Mouse (Mus musculus) ZHBTc4 (cell line): Measurements from ENCODE around the gene Cit.

Source experiments
- DNase-seq: peaks from one replicate; pipeline ENCODE4 v3.0.0-alpha.2; 2011; ENCODE audit warnings: low read depth, low spot score

The Cit gene

GRCm38 (mm10) chr5:116009091-116009851 is 164.2 kb downstream of the Cit start:
- no peak for DNase-seq

- no peak for DNase-seq
Observed at GRCm38 (mm10) chr5:116009884-116010627, 165.0 kb downstream of the Cit start.

- DNase-seq: no peak
Observed at GRCm38 (mm10) chr5:116011700-116012099, 166.6 kb downstream of the Cit start.

GRCm38 (mm10) chr5:116012503-116012902 is 167.4 kb downstream of the Cit start:
- DNase-seq: no peak

- DNase-seq: no peak
Observed at GRCm38 (mm10) chr5:116013821-116014220, 168.7 kb downstream of the Cit start.

GRCm38 (mm10) chr5:116014237-116014636 is 169.2 kb downstream of the Cit start:
- DNase-seq: peak; percentile 67

- no peak for DNase-seq
Observed at GRCm38 (mm10) chr5:116016542-116016941, 171.5 kb downstream of the Cit start.

GRCm38 (mm10) chr5:116017391-116017790 is 172.3 kb downstream of the Cit start:
- DNase-seq: no peak

- DNase-seq: no peak
Observed at GRCm38 (mm10) chr5:116018196-116018595, 173.1 kb downstream of the Cit start.

GRCm38 (mm10) chr5:116018784-116019183 is 173.7 kb downstream of the Cit start:
- DNase-seq: no peak

- DNase-seq: no peak
Observed at GRCm38 (mm10) chr5:116019371-116019770, 174.3 kb downstream of the Cit start.

- no peak for DNase-seq
Observed at GRCm38 (mm10) chr5:116021552-116021951, 176.5 kb downstream of the Cit start.

- DNase-seq: no peak
Observed at GRCm38 (mm10) chr5:116022131-116022530, 177.1 kb downstream of the Cit start.

- no peak for DNase-seq
Observed at GRCm38 (mm10) chr5:116022658-116023200, 177.7 kb downstream of the Cit start.

GRCm38 (mm10) chr5:116023251-116023661 is 178.2 kb downstream of the Cit start:
- DNase-seq: no peak

GRCm38 (mm10) chr5:116023821-116024284 is 178.8 kb downstream of the Cit start:
- DNase-seq: no peak

- peak; percentile 99 for DNase-seq
Observed at GRCm38 (mm10) chr5:116024327-116024739, 179.3 kb downstream of the Cit start, which contains the start of gene Prkab1. Gene Prkab1 (minus strand): TSS chr5:116024508.

GRCm38 (mm10) chr5:116026107-116026506 is 181.0 kb downstream of the Cit start:
- DNase-seq: no peak

- no peak for DNase-seq
Observed at GRCm38 (mm10) chr5:116026561-116026960, 181.5 kb downstream of the Cit start.

GRCm38 (mm10) chr5:116029071-116029470 is 184.0 kb downstream of the Cit start:
- no peak for DNase-seq

GRCm38 (mm10) chr5:116030566-116031189 is 185.6 kb downstream of the Cit start:
- peak; percentile 46 for DNase-seq

GRCm38 (mm10) chr5:116031190-116031577 is 186.1 kb downstream of the Cit start:
- peak; percentile 86 for DNase-seq
